Mouse (Mus musculus) G1E (cell line): Measurements from ENCODE around the gene Fam20b. TPM values are rescaled to one million over a fixed set of nuclear protein-coding genes. Genes with fewer than 3 reads are reported as not detected.

Source experiments
- ATAC-seq: 2 replicates; pipeline ENCODE4 v1.8.0; 2016; ENCODE audit warnings: mild to moderate bottlenecking; ENCODE audit not compliant: insufficient number of reproducible peaks, poor library complexity, low FRiP score, severe bottlenecking; ENCODE audit errors: extremely low read depth
- DNase-seq: peaks from one replicate; pipeline ENCODE4 v3.0.0; 2012; ENCODE audit warnings: low spot score
- H3K27me3 ChIP-seq: 2 replicates; pipeline ENCODE4 v1.6.1; 2012; ENCODE audit warnings: mild to moderate bottlenecking, low read length, inconsistent platforms; ENCODE audit not compliant: insufficient read depth
- H3K36me3 ChIP-seq: replicated peaks from 2 replicates; pipeline ENCODE3; 2012; ENCODE audit warnings: mild to moderate bottlenecking, inconsistent platforms
- H3K4me1 ChIP-seq: 2 replicates; pipeline ENCODE4 v1.6.1; 2012; ENCODE audit warnings: low read depth, low read length, inconsistent platforms, mixed read lengths; ENCODE audit not compliant: insufficient read depth
- H3K4me3 ChIP-seq: 2 replicates; pipeline ENCODE4 v1.5.1; 2012; ENCODE audit warnings: low read depth, mild to moderate bottlenecking, inconsistent platforms, low read length, moderate library complexity, mixed read lengths
- H3K9me3 ChIP-seq: replicated peaks from 2 replicates; pipeline ENCODE4 v1.6.1; 2012; ENCODE audit warnings: inconsistent platforms
- CTCF ChIP-seq: IDR thresholded peaks from 2 replicates; pipeline ENCODE4 v1.5.1; 2012; ENCODE audit warnings: low read depth, low read length, inconsistent platforms, mixed read lengths
- GATA1 ChIP-seq: IDR thresholded peaks from 2 replicates; pipeline ENCODE4 v1.6.1; 2012; ENCODE audit warnings: borderline replicate concordance, low read length, inconsistent platforms, mixed read lengths
- GATA2 ChIP-seq: IDR thresholded peaks from 2 replicates; pipeline ENCODE4 v1.6.1; 2012; ENCODE audit warnings: low read depth, low read length, inconsistent platforms, borderline replicate concordance
- POLR2AphosphoS5 ChIP-seq: IDR thresholded peaks from 2 replicates; pipeline ENCODE4 v1.6.1; 2012; ENCODE audit warnings: low read depth, low read length, inconsistent platforms; ENCODE audit not compliant: insufficient replicate concordance
- TAL1 ChIP-seq: conservative IDR thresholded peaks from 2 replicates; pipeline ENCODE4 v1.6.1; 2012; ENCODE audit warnings: low read depth, low read length, inconsistent platforms, mixed read lengths
- polyA plus RNA-seq: library from polyadenylated mRNA; stranded (reverse); fragments of >175 nt; gene quantifications from 2 replicates; pipeline ENCODE4 v1.2.3, GENCODE M21; 2012
- total RNA-seq, 2 experiments: library from RNA; stranded (forward) in 1 of 2; stranded (reverse) in 1 of 2; fragments of 200-1000 nt in 1 of 2; fragments of >200 nt in 1 of 2; fragmentation: Nextera tagmentation in 1 of 2; gene quantifications; 2 replicates each; pipeline ENCODE4 v1.2.3; 2014 to 2017

The Fam20b gene
- total and polyA plus RNA-seq, 3 experiments = 11.8 to 93.5 (median 43.3) TPM

GRCm38 (mm10) chr1:156644780-156645523, 73.9 kb downstream of the Fam20b start:
- H3K4me3 ChIP-seq = no peak overlapping the region
- no peak for DNase-seq
- peaks cover 86% of the 10 kb centered on the region for H3K36me3 ChIP-seq
- no peaks in the 10 kb centered on the region for H3K27me3 ChIP-seq
- H3K9me3 ChIP-seq = no peaks in the 10 kb centered on the region
- no peak for ATAC-seq
- peaks cover 12% of the 10 kb centered on the region for H3K4me1 ChIP-seq
- TF ChIP-seq GATA1 = no peak
- no peak for TF ChIP-seq CTCF
- TF ChIP-seq POLR2AphosphoS5 = no peak
- TF ChIP-seq GATA2 = no peak
- no peak for TF ChIP-seq TAL1

GRCm38 (mm10) chr1:156644061-156644460, 74.8 kb downstream of the Fam20b start:
- H3K36me3 ChIP-seq = peaks cover 91% of the 10 kb centered on the region
- peaks cover 12% of the 10 kb centered on the region for H3K4me1 ChIP-seq

GRCm38 (mm10) chr1:156642813-156643212, 76.1 kb downstream of the Fam20b start:
- peaks cover 86% of the 10 kb centered on the region for H3K36me3 ChIP-seq
- H3K9me3 ChIP-seq = no peaks in the 10 kb centered on the region
- no peaks in the 10 kb centered on the region for H3K27me3 ChIP-seq
- H3K4me3 ChIP-seq = no peak overlapping the region
- TF ChIP-seq GATA2 = no peak
- no peak for TF ChIP-seq POLR2AphosphoS5
- TF ChIP-seq TAL1 = no peak
- TF ChIP-seq GATA1 = no peak
- TF ChIP-seq CTCF = no peak
- ATAC-seq = no peak
- peaks cover 12% of the 10 kb centered on the region for H3K4me1 ChIP-seq
- no peak for DNase-seq

More at GRCm38 (mm10) chr1:156644061-156644460, 74.8 kb downstream of the Fam20b start:
- Histone ChIP-seq H3K9me3 (no peaks in the 10 kb centered on the region), H3K4me3 (no peak overlapping the region), H3K27me3 (no peaks in the 10 kb centered on the region)
- TF ChIP-seq GATA1 (no peak), TAL1 (no peak), CTCF (no peak), POLR2AphosphoS5 (no peak), GATA2 (no peak)
- ATAC-seq = no peak
- no peak for DNase-seq

- ATAC-seq = peak; percentile 49
- H3K36me3 ChIP-seq = peaks cover 81% of the 10 kb centered on the region
- DNase-seq = peak; percentile 8
Measured at GRCm38 (mm10) chr1:156641808-156642207, 77.1 kb downstream of the Fam20b start.

GRCm38 (mm10) chr1:156640577-156640976, 78.3 kb downstream of the Fam20b start:
- no peaks in the 10 kb centered on the region for H3K9me3 ChIP-seq
- TF ChIP-seq CTCF (no peak), GATA1 (no peak), POLR2AphosphoS5 (no peak), TAL1 (no peak), GATA2 (no peak)
- ATAC-seq (no peak), DNase-seq (no peak)
- no peaks in the 10 kb centered on the region for H3K27me3 ChIP-seq
- peaks cover 12% of the 10 kb centered on the region for H3K4me1 ChIP-seq
- H3K4me3 ChIP-seq = no peak overlapping the region
- peaks cover 81% of the 10 kb centered on the region for H3K36me3 ChIP-seq

More at GRCm38 (mm10) chr1:156641808-156642207, 77.1 kb downstream of the Fam20b start:
- TF ChIP-seq CTCF = no peak
- no peak for TF ChIP-seq POLR2AphosphoS5
- peaks cover 12% of the 10 kb centered on the region for H3K4me1 ChIP-seq
- H3K9me3 ChIP-seq = no peaks in the 10 kb centered on the region
- H3K27me3 ChIP-seq = no peaks in the 10 kb centered on the region
- H3K4me3 ChIP-seq = no peak overlapping the region

- Histone ChIP-seq H3K9me3 (no peaks in the 10 kb centered on the region), H3K4me3 (no peak overlapping the region), H3K27me3 (no peaks in the 10 kb centered on the region), H3K4me1 (peaks cover 12% of the 10 kb centered on the region), H3K36me3 (peaks cover 85% of the 10 kb centered on the region)
- no peak for DNase-seq
- no peak for ATAC-seq
- TF ChIP-seq POLR2AphosphoS5 (no peak), GATA2 (no peak), GATA1 (no peak), CTCF (no peak), TAL1 (no peak)
Measured at GRCm38 (mm10) chr1:156639455-156639854, 79.4 kb downstream of the Fam20b start.
